Mouse (Mus musculus) midbrain, postnatal 0 days (tissue): Measurements from ENCODE around the gene Smug1. TPM values are rescaled to one million over a fixed set of nuclear protein-coding genes. Genes with fewer than 3 reads are reported as not detected.

Source experiments
- ATAC-seq: fragments of 200-750 bp; cut with Nextera tagmentation; 2 replicates; pipeline ENCODE4 v1.8.0; 2017; ENCODE audit warnings: moderate number of reproducible peaks, mild to moderate bottlenecking, moderate TSS enrichment, moderate library complexity; ENCODE audit not compliant: low FRiP score
- DNase-seq: peaks from one replicate; pipeline ENCODE4 v3.0.0-alpha.2; 2015; ENCODE audit warnings: low spot score
- H3K27ac ChIP-seq: fragments of 300-500 bp; sonication (generic); 2 replicates; pipeline ENCODE4 v1.5.1; 2014; ENCODE audit warnings: low read depth, mild to moderate bottlenecking, low read length, mixed read lengths
- H3K27me3 ChIP-seq: fragments of 300-500 bp; sonication (generic); 2 replicates; pipeline ENCODE4 v1.6.1; 2014; ENCODE audit warnings: low read length, control low read depth, mixed read lengths; ENCODE audit not compliant: insufficient read depth
- H3K36me3 ChIP-seq: fragments of 300-500 bp; sonication (generic); 2 replicates; pipeline ENCODE4 v1.6.1; 2014; ENCODE audit warnings: low read length, control low read depth, mixed read lengths; ENCODE audit not compliant: insufficient read depth
- H3K4me1 ChIP-seq: fragments of 300-500 bp; sonication (generic); 2 replicates; pipeline ENCODE4 v1.6.1; 2014; ENCODE audit warnings: mild to moderate bottlenecking, control low read depth, antibody characterized with exemption, low read length, mixed read lengths; ENCODE audit not compliant: insufficient read depth
- H3K4me2 ChIP-seq: fragments of 300-500 bp; sonication (generic); 2 replicates; pipeline ENCODE4 v1.6.1; 2014; ENCODE audit warnings: low read depth, mild to moderate bottlenecking, low read length, mixed read lengths; ENCODE audit not compliant: poor library complexity, severe bottlenecking
- H3K4me3 ChIP-seq: fragments of 300-500 bp; sonication (generic); 2 replicates; pipeline ENCODE4 v1.5.1; 2014; ENCODE audit warnings: low read depth, mild to moderate bottlenecking, low read length, moderate library complexity
- H3K9ac ChIP-seq: fragments of 300-500 bp; sonication (generic); replicated peaks from 2 replicates; pipeline ENCODE4 v1.6.1; 2014; ENCODE audit warnings: mild to moderate bottlenecking, low read length, moderate library complexity, mixed read lengths; ENCODE audit not compliant: poor library complexity, severe bottlenecking
- H3K9me3 ChIP-seq: fragments of 300-500 bp; sonication (generic); 2 replicates; pipeline ENCODE4 v1.6.1; 2016; ENCODE audit warnings: low read length, control low read depth
- CTCF ChIP-seq: IDR thresholded peaks from 2 replicates; pipeline ENCODE4 v1.5.1; 2016; ENCODE audit warnings: antibody characterized with exemption, mild to moderate bottlenecking
- WGBS: fragments of 180-500 bp; shearing (Covaris S2); extraction: QIAGEN DNeasy Blood & Tissue Kit; methylation state at CpG from one replicate; pipeline ENCODE4 v1.1.7; 2014; 5-methylcytosine and 5-hydroxymethylcytosine counted together
- polyA plus RNA-seq: library from polyadenylated mRNA; unstranded; fragments of >200 nt; fragmentation: Nextera tagmentation; extraction: Ambion mirVana; gene quantifications from 2 replicates; pipeline ENCODE4 v1.2.1, GENCODE M21; 2015
- total RNA-seq: library from RNA; depleted of rRNA; stranded (reverse); fragments of >200 nt; gene quantifications from 2 replicates; pipeline ENCODE4 v1.2.3, GENCODE M21; 2014

Gene Smug1
- total and polyA plus RNA-seq, 2 experiments from 2014 or later: 14.1 to 33.2 TPM

DNA sequence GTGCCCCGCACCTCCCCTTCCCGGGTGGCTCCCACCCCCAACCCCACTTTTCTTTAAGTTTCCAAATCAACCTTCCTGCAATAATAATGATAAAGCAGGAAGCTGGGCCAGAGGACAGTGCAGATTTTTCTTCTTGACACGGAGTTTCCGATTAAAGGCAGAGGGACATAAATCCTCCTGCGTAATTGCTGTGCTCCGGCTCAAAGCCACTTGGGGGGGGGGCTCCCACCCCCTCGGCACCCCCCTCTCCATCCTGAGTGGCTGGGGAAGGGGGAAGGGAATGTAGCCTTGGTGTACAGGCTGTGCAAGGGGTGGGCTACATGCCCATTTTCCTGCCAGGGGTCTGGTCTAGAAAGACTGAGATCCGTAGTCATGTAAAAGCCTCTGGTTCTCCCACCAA lies 43.5 kb downstream of the Smug1 start:
- Histone ChIP-seq H3K4me2 (no peak overlapping the region), H3K9ac (no peak overlapping the region), H3K27ac (no peak overlapping the region), H3K4me1 (no peaks in the 10 kb centered on the region), H3K9me3 (no peaks in the 10 kb centered on the region), H3K4me3 (no peak overlapping the region), H3K36me3 (no peaks in the 10 kb centered on the region), H3K27me3 (0 out of 2 replicates have a peak, but pooled peaks cover 14% of the 10 kb centered on the region)
- 66% methylated on average over 6 of the region's 8 CpGs for WGBS
- DNase-seq: no peak
- TF ChIP-seq CTCF: no peak
- no peak for ATAC-seq

DNA sequence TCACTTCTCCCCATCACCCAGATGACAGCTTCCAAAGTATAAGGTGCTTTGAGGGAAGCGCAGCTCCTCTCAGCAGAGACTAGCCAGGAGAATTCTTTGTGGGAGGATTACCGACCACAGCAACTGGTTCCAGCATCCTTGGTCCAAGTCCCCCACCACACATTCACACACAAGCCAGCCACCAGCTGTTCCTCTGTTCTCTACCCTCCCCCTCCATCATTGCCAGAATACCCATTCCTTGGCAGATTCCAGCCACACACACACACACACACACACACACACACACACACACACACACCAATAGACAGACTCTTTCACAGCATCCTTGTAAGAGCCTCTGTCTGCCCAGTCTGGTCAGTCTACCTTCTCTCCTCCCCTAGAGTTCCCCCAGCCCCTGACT lies 44.5 kb downstream of the Smug1 start:
- H3K9me3 ChIP-seq: no peaks in the 10 kb centered on the region
- ATAC-seq: peak; percentile 38; the same call in 1 of the 2 replicates
- H3K36me3 ChIP-seq: no peaks in the 10 kb centered on the region
- H3K9ac ChIP-seq: no peak overlapping the region
- no peak overlapping the region for H3K4me2 ChIP-seq
- 0 out of 2 replicates have a peak, but pooled peaks cover 19% of the 10 kb centered on the region for H3K27me3 ChIP-seq
- H3K27ac ChIP-seq: no peak overlapping the region
- TF ChIP-seq CTCF: no peak
- 31% methylated on average over 2 of the region's 2 CpGs for WGBS
- peak; percentile 60 for DNase-seq
- no peaks in the 10 kb centered on the region for H3K4me1 ChIP-seq
- no peak overlapping the region for H3K4me3 ChIP-seq

DNA sequence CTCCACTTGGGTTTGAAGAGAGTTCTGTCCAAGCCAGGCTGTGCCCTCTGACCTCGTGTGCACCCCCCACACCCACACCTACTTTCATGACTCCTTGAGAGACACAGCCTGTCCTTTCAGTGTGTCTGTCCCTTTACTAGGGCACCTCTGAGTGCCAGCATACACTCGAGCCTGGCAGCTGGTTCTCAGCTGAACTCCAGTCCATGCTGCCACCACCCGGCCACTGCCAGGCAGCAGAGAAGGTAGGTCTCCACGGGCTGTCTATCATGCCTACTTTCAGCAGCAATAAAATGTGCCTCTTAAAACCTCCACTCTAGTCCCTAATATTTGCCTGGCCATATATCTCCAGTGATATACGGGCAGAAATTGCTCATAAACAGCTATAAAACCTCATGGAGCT lies 45.5 kb downstream of the Smug1 start:
- peak; percentile 64 for DNase-seq
- Histone ChIP-seq H3K36me3 (no peaks in the 10 kb centered on the region), H3K4me2 (no peak overlapping the region), H3K4me3 (no peak overlapping the region), H3K27ac (no peak overlapping the region), H3K4me1 (no peaks in the 10 kb centered on the region), H3K27me3 (0 out of 2 replicates have a peak, but pooled peaks cover 22% of the 10 kb centered on the region), H3K9ac (no peak overlapping the region), H3K9me3 (no peaks in the 10 kb centered on the region)
- 53% methylated on average over 5 of the region's 5 CpGs for WGBS
- ATAC-seq: no peak
- TF ChIP-seq CTCF: peak; percentile 58

DNA sequence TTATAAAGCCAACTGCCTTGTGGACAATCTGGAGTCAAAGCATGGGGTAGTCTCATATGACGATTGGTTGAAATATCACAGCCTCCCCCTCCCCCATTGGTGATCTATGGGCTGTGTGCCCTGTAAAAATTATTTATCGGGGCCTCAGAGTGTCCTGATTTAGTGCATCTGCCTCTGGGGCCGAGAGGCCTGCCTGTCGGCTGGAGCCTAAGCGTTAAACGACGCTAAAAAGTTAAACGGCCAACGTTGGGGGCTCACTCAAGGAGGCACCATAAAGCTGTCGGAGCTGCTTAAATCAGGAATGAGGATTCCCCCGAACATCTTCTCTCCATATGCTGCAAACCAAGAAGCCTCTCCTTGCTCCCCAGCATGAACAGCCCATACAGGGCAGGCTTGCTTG lies 46.3 kb downstream of the Smug1 start:
- ATAC-seq: no peak
- H3K4me3 ChIP-seq: no peak overlapping the region
- no peak overlapping the region for H3K9ac ChIP-seq
- H3K27ac ChIP-seq: no peak overlapping the region
- WGBS: 82% methylated on average over 11 of the region's 11 CpGs
- H3K4me1 ChIP-seq: no peaks in the 10 kb centered on the region
- H3K9me3 ChIP-seq: no peaks in the 10 kb centered on the region
- peaks cover 25% of the 10 kb centered on the region for H3K27me3 ChIP-seq
- no peak for DNase-seq
- TF ChIP-seq CTCF: no peak
- H3K36me3 ChIP-seq: no peaks in the 10 kb centered on the region
- H3K4me2 ChIP-seq: no peak overlapping the region

DNA sequence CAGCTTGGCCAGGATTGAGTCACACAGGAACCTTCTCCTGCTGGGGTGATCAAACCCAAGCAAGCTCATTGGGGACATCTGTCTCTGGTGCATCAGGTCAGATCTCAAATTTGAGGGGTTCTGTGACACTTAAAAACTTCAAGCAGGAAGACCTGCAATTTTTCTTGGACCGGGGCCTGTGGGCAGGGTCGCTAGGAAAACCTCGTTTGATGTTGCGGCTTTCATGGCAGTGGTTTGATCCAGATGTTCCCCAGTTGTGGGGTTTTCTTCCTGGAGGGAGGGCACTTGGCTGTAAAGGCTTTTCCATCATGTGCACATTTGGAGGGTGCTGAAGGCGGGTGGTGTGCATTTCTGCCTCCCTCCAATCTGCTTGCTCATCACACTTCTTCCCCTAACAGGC lies 51.2 kb downstream of the Smug1 start:
- Histone ChIP-seq H3K4me2 (no peak overlapping the region), H3K27ac (no peak overlapping the region), H3K27me3 (peaks cover 33% of the 10 kb centered on the region), H3K4me1 (no peaks in the 10 kb centered on the region), H3K36me3 (no peaks in the 10 kb centered on the region), H3K9ac (no peak overlapping the region), H3K4me3 (no peak overlapping the region), H3K9me3 (no peaks in the 10 kb centered on the region)
- 67% methylated on average over 5 of the region's 5 CpGs for WGBS
- no peak for ATAC-seq
- TF ChIP-seq CTCF: no peak
- DNase-seq: no peak

DNA sequence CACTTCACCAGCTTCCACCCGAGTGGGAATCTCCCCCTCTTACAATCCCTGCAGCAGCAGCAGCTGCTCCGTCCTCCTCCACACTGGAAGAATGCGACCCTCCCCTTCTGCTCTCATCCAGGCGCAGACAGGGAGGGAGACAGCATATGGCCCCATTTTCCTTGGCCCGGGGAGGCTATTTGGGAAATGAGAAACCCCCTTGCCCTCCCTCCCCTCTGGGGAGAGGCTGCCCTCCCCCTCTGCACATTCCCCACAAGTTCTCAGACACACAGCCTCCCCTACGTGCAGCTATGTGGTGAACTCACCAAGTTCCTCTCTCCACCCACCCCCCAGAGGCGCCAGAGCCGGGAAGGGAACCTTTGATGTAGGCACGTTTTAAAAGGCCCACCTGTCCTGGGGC lies 51.6 kb downstream of the Smug1 start:
- ATAC-seq: no peak
- 3% methylated on average over 9 of the region's 9 CpGs for WGBS
- no peak overlapping the region for H3K9ac ChIP-seq

More for the DNA sequence above, 51.6 kb downstream of the Smug1 start:
- H3K9me3 ChIP-seq: no peaks in the 10 kb centered on the region
- H3K4me2 ChIP-seq: no peak overlapping the region
- H3K27me3 ChIP-seq: peaks cover 33% of the 10 kb centered on the region
- no peaks in the 10 kb centered on the region for H3K36me3 ChIP-seq
- no peak overlapping the region for H3K27ac ChIP-seq
- no peak for TF ChIP-seq CTCF
- no peaks in the 10 kb centered on the region for H3K4me1 ChIP-seq
- no peak overlapping the region for H3K4me3 ChIP-seq
- no peak for DNase-seq
